Mouse (Mus musculus) embryonic fibroblast, embryonic 13.5 days (primary cell): ENCODE measurements at regions not wholly inside any gene's neighbourhood (a gene's known extent, or its start where the extent isn't known, plus 50 kb on each side); places are given as distances from the start of the nearest gene placed in this dataset.

Experiments used
- CTCF ChIP-seq: IDR thresholded peaks from 2 replicates; pipeline ENCODE4 v1.5.1; 2011; ENCODE audit warnings: mild to moderate bottlenecking, control low read depth, low read length, moderate library complexity, borderline replicate concordance; ENCODE audit not compliant: insufficient read depth
- POLR2A ChIP-seq: IDR thresholded peaks from 2 replicates; pipeline ENCODE4 v1.6.1; 2011; ENCODE audit warnings: low read depth, mild to moderate bottlenecking, control low read depth, low read length, moderate library complexity

DNA sequence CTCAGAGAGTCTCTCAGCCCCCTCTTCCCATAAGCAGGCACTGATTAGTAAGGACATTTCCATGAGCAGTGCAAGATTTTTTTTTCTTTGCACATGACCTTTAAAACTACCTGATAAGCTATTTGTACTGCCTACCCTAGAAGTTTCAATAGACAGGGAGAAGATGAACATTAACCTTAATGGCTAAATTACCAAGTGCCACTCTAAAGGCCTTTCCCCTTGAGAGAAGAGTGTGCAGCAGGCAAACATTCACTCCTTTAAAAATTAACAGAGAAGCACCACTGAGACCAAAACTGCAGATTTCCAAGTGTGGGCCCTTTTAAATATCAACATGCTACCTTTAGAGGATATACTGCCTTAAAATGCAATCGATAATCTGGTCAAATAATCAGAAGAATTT lies 226.9 kb downstream of the Pcdh19 start:
- TF ChIP-seq CTCF (no peak), POLR2A (no peak)
